Mouse (Mus musculus) gastrocnemius, postnatal 25 days (tissue): ENCODE measurements around the gene Mei1. TPM values are rescaled to one million over a fixed set of nuclear protein-coding genes. Genes with fewer than 3 reads are reported as not detected.

Experiments
- DNase-seq: peaks from one replicate; pipeline ENCODE4 v3.0.0; 2022
- long read RNA-seq, 2 experiments: library from polyadenylated mRNA; stranded (forward); transcript quantifications; one replicate each; pipeline ENCODE4 v2.0.0; 2021
- total RNA-seq, 2 experiments: library from RNA; stranded (reverse); gene quantifications; 1 replicate in 1 of 2; 2 replicates in 1 of 2; pipeline ENCODE4 v1.2.3; 2021

Mei1 gene
- under 1 TPM; 0.08 to 0.24 TPM for total RNA-seq
- long read RNA-seq, experiment 1: 0 reads
- long read RNA-seq, experiment 2: 0 reads

DNA sequence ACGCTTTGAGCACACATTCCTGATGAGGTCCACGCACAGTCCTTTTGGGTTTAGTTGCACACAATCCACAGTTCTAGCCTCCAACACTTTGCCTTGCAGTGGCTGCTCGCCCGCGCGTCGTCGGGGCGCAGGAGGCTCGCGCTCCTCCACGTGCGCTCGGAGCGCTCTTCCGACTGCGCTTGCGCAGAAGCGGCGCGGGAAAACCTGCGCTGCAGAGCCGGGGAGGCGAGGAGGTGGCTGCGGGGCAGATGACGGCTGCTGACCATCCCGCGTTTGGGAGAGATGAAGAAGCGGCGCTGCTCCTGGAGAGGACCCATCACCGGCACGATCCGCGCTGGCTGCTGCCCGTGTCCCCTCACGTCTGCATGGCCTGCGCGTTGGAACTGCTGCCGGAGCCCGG lies at the start of gene Mei1:
TSS of gene Mei1 (plus strand) at position 99 of the 400 bp plus-strand sequence.
- no peak for DNase-seq

GRCm38 (mm10) chr15:82022535-82023088 lies 47.2 kb upstream of the Mei1 start:
- no peak for DNase-seq

- no peak for DNase-seq
These were observed 45.7 kb upstream of the Mei1 start for GRCm38 (mm10) chr15:82023965-82024635.

DNA sequence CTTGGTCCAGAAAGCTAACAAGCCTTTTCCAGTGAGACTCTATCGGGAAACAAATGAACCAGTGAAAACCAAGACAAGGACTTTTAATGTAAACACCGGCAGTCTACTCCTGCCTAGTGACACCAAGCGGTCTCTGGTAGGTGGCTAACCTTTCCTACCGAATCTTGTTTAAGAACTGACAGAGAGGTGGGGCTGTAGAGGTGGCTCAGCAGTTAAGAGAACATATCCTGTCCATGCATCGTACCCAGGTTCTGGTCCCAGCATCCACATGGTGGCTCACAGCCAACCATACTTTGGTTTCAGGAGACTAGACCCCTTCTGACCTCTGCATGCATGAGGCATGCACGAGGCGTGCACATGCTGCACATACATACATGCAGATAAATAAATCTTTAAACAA lies 42.5 kb upstream of the Mei1 start:
- DNase-seq: no peak

DNA sequence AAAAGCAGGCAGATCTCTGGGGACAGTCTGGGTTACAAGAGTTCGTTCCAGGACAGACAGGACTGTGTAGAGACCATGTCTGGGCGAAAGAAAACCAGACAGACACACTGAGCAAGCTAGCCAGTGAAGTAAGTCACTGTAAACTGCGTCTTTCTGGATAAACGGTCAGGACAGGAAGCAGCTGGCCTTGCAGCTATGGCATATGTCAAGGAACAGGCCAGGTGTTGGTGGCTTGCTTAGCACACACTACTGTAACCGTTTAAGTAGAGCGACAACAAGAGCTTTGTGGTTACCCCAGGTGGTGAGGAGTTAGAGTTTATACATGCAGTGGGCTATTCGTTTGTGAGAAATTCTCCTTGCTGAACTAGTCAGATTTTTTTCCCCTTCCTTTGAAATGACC lies 42.1 kb upstream of the Mei1 start:
- no peak for DNase-seq

GRCm38 (mm10) chr15:82032386-82032785 lies 37.4 kb upstream of the Mei1 start:
- no peak for DNase-seq

- no peak for DNase-seq
These were observed 36.0 kb upstream of the Mei1 start, which contains the start of gene Desi1 for GRCm38 (mm10) chr15:82033762-82034161. TSS of gene Desi1 (minus strand) at chr15:82033862.

GRCm38 (mm10) chr15:82035904-82036689 lies 33.7 kb upstream of the Mei1 start:
- DNase-seq: no peak

DNA sequence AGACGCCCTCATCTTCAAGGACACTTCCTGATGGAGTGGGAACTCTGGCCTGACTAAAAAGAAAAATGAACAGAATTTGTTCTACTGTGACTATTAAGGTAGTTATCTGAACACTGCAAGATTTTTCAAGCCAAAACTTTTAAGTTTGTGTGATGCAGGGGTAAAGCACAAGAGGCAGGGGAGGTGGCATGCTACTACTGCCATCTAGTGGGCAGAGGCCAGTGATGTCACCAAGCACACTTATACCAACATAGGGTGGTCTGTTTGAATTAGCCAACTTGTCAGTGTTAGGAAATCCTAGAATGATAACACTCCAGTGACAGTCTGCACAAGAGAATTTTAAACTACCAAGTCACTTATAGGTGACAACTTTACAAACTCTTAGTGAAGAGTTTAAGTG lies 29.1 kb upstream of the Mei1 start:
- DNase-seq: no peak

DNA sequence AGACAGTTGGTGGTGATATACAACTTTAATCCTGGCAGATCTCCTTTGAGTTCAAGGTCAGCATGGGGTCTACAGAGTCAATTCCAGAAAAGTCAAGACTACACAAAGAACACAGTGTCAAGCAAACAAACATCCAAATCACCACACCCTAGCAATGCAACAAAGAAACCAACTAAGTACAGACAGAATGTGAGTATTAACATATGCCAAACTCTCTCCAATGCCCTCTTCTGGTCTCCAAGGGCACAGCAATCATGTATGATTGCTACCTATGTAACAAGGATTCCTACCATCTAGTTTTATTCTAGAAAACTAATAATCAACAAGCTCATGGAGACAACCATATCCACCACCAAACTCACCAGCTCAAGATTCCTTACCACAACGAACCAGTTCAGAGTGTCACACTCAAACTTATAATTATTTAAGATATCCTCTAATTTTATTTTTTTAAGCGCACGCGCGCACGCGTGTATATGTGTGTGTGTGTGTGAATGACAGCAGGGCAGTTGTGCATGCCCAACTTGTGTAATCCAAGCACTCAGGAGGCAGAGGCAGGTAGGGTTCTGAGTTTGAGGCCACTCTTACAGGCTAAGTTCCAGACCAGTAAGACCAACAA lies 25.5 kb upstream of the Mei1 start:
- DNase-seq: no peak

GRCm38 (mm10) chr15:82046246-82046891 lies 23.4 kb upstream of the Mei1 start:
- DNase-seq: no peak

DNA sequence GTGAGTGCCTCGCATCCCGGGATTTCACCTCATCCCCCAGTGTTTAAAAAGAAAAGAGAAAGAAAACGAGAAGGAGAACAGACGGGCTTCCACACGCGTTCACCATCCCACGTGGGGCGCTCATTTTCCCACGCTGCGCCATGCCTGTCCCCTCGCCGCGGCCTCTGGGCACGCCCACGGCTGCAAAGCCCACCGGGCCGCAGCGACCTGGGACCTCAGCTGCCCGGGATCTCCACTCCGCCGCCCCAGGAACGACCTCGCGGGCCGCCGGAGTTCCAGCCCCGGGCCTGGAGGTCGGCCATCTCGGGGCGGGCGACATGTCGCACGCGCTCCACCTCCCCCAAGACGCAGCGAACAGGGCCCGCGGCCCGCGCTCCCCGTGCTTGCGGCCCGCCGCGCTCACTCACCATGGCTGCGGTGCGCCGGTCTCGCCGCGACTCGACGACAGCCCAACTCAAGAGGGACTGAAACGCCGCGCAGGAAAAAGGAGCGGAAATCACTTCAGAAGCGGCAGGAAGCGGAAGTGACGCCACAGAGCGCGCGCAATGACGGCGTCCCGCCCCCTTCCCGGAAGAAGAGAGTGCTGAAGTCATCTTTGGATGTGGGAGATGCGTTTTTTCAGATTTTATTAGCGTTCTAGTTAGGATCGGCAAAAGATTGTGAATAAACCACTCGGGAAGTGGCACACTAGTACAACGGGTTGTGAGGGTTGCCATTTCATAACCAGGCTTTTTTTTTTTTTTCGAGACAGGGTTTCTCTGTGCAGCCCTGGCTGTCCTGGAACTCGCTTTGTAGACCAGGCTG lies 22.5 kb upstream of the Mei1 start, which contains the start of gene Snu13:
TSS of gene Snu13 (minus strand) at position 519 of the 804 bp plus-strand sequence.
- peak; percentile 87 for DNase-seq

DNA sequence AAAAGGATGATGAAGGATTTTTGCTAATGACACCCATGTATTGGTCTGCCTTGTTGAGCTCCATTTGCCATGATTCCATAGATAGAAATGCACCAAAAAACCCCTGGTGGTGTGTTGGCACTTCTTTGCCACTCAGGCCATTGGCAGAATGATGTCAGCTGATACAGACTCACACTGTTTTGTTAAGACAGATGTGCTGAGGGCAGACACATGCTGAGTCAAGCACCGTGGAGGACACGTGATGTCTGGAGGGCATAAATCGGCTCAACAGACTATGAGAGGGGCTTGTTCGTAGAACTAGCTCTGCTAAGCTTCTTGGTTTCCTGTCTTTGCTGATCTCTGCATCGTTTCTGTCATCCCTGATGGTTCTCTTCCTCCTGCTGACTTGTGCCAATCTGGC lies 17.3 kb upstream of the Mei1 start:
- DNase-seq: no peak

GRCm38 (mm10) chr15:82058719-82059201 lies 11.0 kb upstream of the Mei1 start, which contains the start of gene 4930407I10Rik:
TSS of gene 4930407I10Rik (plus strand) at chr15:82059151.
- no peak for DNase-seq

- no peak for DNase-seq
These were observed 5.9 kb upstream of the Mei1 start for GRCm38 (mm10) chr15:82063909-82064308.

- peak; percentile 48 for DNase-seq
These were observed 4.3 kb upstream of the Mei1 start for GRCm38 (mm10) chr15:82065511-82065910.

GRCm38 (mm10) chr15:82071816-82072469 lies 2.1 kb downstream of the Mei1 start:
- no peak for DNase-seq

GRCm38 (mm10) chr15:82073490-82073889 lies 3.7 kb downstream of the Mei1 start:
- no peak for DNase-seq

GRCm38 (mm10) chr15:82079883-82080282 lies 10.1 kb downstream of the Mei1 start:
- DNase-seq: no peak

- DNase-seq: peak; percentile 20
These were observed 11.4 kb downstream of the Mei1 start for GRCm38 (mm10) chr15:82081161-82081560.
